Mouse (Mus musculus): Measurements from ENCODE around the gene Trp53i13.

Trp53i13 gene

DNA sequence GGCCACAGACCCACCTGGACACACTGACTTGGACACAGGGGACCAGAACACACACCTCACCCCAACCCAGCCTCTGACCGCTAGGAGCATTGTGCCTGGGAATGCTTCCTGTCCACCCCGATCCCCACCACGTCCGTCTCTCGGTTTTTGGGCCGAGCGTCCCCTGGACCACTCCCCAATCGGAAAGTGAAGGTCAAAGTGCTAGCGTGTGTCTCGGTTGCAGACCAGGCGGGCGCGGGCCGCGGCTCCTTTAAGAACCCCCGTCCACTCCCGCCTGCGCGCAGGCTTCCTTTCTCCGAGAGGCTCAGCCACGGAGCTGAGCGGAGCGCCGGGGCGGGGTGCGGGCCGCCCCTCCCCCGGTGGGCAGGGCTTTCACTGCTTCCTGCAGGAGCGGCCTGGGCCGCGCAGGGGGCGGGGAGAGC, 22.9 kb downstream of the Trp53i13 start:
- DNase-seq (ENCODE audit: low read depth, low spot score) = peak; percentile 91

DNA sequence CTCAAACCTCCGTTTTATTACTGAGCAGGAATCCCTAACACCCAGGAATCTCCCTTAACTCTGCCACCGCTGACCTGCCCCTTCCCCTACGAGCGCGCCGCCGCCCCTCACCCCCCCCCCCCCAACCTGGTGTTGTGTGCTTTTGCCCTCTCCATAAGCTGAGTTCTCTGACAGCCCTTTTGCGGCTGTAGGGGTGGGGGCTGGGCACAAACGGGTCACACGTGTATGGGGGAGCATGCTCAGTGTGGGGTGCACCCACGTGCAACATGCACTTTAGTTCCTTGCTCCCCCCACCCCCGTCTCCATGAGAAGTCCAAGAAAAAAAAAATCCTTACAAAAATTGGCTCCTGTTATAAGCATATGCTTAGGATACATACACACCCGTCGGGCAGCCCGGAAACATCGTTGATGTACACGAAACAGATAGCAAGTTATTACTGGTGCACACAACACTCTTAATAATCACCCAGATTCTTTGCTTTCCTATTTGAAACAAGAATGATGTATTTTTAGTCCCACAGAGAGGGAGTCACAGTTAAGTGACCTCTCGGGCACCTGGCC, 23.4 kb downstream of the Trp53i13 start:
- no peak for DNase-seq (ENCODE audit: low read depth, low spot score)

DNA sequence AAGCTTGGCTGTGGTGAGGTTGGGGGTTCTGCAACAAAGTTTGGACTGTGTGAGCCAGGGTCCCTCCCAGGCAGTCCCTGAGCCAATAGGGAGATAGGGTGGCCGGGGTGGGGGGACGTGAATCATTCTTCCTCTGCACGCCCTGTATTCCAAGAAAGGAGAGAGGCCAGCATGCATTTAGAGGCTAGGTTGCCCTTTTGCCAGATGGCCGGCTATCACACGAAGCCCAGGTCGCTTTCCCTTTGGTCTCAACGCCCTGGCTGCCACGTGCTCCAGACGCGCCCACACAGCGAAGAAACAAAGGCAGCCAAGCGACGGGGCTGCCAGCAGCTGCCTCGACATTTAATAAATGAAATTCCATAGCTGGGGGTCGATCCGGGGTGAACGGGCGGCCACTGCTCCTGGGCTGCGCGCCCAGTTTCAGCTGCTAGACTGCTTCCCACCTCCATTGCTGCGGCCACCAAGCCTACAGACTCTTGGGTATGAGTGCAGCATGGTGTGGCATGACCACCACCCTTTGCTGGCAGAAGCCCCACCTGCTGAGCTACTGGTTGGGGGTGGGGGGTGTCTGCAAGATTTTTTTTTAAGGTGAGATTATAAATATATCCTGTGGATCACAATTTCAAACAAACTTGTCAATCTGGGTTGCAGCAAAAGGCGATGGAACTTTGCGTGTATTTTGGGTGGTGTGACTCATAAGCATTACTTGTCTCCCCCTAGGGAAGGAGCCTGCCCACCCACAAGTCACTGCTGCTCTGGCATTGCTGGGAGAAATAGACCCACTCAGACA, 24.1 kb downstream of the Trp53i13 start:
- no peak for DNase-seq (ENCODE audit: low read depth, low spot score)

DNA sequence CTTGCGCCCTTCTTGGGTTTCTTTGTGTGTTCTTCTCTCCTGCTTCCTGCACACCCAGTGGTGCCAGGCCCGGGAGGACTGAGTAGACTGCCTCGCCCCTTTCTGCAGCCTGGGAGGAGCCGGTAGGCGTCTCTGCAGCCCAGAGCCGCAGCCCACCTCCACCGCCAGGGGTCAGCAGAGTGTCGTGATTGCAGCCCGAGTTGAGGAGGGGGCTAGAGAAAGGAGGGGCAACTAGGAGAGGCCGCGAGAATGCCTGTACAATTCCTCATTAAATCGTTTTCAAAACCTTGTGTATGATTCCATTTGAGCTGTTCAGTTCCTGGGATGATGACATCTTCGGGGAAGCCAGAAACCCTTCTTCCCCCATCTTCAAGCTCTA, 24.7 kb downstream of the Trp53i13 start:
- DNase-seq (ENCODE audit: low read depth, low spot score) = peak; percentile 75

DNA sequence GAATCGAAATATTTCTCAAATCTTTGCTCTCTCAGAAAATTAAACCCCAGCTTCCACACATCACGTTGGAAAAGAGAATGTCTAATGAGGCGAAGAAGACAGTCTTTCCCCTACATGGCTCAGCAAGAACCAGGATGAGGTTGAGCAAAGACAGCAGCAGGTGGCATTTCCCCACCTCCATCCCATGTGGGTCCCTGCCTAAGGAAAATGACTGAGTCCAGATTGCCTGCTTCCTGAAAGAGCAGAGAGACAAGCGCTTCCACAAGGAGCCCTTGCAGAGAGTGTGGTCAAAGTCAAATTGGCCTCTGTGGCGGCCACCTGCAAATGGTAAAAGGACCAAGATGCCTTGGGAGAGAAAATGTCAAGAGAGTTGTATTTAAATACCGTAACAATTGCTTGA, 25.3 kb downstream of the Trp53i13 start:
- DNase-seq (ENCODE audit: low read depth, low spot score) = no peak

DNA sequence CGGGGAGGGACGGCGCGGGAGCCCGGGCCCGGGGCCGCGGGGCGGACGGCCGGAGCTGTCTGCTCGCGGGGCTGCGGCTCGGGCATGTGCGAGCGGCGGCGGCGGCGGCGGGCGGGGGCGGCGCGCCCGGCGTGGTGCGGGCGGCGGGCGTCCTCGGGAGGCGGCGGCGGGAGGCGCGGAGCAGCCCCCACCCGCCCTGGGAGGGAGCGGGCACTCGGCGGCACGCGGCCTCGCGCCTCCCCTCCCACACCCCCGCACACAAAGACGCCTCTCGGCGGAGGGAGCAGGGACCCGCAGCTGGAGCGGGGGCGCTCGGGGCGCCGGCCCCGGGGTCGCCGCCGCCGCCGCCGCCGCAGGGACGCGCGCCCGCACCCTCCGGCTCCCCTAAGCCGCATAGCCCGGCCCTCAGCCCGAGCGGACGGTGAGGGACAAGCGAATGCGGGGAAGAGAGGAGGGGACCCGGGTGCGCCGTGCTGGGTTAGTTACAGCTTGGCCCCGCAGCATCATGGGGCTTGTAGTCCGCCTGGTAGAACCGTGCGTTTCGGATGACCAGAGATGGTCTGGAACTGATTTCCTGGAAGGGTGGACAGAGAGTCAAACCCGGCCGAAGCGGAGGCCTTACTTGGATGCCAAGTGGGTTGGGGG, 26.1 kb downstream of the Trp53i13 start, which contains the start of gene Ankrd13b:
Gene Ankrd13b, minus strand, starts transcription at position 88 of the 645 bp plus-strand sequence.
- DNase-seq (ENCODE audit: low read depth, low spot score) = no peak

DNA sequence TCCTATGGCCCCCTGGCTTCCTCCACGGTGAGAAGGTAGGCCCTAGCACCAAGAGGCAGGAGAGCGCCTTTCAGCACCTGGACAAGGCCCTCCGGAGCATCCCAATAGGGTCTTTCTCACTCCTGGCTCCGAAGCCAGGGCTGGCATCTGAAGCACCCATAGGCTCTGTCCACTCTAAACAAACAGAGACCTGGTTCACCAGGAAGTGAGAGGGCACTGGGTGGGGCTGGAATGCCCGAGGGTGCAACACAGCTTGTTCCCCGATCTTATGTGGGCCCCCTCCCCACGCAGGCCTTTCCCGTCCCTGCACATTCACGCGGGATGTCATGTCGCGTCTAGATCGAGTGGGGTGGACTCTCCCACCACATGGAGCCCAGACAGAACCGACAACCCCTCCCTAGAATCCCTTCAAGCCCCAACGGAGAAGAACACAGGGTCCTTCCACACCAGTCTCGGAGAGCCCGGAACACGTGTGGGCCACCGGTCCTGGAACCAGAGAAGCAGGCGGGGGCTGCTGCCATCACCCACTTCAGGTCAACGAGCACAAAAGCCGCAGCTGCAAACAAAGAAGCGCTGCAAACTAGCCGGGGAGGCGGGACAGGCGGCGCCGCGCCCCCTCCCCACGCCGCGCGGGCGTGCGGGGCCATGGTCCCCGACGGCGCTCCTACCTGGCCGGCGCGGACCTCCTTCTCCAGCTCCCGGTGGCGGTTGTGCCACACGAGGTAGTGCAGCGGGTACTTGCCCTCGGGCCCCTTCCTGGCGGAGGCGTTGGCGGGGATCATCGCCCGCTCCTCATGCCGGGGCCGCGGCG, 26.8 kb downstream of the Trp53i13 start:
- DNase-seq (ENCODE audit: low read depth, low spot score) = no peak

DNA sequence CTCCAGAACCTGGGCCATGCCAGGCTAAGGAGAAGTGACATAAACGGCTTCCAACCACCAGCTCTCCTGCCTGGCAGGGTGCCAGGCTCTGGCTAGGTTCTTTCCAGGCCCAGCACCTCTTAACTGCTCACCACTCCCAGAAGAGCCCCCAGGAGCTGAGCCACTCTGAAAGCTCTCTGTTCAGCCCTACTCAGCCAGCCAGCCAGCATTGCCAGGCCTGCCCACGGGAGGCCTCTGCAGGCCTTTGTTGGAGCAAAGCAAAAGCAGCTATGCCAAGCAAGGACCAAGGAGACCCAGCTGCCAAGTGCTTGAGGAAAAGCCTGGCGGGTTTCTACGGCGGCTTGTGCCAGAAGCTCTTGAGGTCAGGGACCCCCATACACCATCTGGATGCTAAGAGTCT, 29.0 kb downstream of the Trp53i13 start:
- DNase-seq (ENCODE audit: low read depth, low spot score) = no peak

DNA sequence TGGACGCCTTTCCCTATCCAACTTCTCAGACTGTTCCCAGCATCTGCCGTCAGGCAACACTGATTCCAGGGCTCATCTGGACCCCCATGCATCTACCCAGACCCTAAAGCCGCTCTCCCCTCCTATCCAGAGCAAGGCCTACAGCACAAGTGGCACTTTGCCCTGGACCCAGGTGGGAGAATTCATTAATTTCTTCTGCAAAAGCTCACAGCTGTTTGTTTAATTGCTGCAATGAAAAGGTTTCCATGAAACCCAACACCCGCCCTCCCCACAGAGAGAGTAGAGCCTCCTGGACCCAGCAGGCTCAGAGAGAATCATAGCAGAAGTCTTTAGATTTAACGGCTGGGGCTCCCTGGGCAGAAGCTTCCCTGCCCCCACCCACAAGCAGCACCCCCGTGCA, 30.6 kb downstream of the Trp53i13 start:
- no peak for DNase-seq (ENCODE audit: low read depth, low spot score)

DNA sequence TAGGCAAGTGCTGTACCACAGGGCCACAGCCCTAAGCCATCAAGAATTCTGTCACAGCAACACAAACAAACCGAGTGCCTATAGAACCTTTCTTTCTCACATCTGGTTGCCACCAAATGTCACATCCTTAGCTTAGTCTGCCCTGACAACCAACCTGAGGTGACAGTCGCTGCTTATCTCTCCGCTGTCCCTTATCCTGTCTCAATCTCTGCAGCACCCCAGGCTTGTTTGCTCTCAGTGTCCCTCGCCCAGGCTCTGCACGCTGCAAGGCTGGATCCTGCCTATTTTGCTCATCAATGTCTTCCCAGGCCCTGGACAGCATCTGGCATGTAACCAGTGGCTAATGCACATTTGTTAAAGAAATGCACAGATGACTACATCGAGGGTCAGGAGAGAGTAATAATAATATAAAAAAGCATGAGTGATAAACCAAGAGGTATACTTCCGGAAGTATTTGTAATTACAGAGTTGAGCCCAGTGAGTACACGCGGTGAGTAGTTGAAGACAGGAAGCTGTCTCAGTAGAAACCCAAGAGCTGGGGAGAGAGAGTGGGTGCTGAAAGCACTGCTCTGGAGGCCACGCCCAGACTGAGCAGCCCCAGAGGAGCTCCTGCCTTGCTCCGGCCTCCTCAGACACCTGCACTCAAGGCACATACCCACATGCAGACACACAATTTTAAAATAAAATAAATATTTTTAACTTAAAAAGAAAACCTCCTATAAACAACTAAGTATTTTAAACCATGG, 32.1 kb downstream of the Trp53i13 start:
- DNase-seq (ENCODE audit: low read depth, low spot score) = no peak

DNA sequence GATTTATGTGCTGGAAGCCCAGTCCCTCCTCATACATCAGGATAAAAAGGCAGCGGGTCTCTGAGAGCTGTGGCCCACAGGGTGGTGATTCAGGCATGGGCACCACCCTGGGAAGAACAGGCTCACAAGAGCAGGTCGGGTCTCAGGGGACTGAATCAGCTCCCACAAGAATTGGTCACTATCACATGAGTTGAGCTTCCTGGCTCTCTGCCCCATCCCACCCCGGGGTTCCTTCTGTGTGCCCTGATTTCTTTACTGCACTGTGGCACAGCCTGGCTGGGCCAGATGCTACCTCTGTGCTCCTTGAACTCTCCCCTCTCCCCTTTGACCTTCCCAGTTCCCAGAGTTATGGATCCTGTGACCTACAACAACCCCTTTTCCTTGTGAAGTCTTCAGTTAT, 32.7 kb downstream of the Trp53i13 start:
- no peak for DNase-seq (ENCODE audit: low read depth, low spot score)

DNA sequence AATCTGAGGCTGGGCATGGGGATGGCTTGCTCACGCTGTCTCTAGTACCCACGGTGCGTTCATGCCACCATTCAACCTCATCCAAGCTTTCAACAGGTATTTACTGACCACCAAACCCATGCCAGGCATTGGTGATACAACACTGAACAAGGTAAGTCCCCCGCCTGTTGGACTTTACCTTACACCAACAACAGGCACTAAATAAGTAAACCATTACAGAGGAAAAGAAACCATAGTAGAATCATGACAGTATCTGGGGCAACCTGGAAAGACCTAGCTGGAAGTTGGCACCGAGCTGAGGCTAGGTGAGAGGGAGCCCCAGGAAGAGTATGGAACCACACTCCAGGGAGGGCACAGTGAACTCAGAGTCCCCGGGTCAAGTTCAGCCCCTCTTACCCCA, 38.9 kb downstream of the Trp53i13 start:
- DNase-seq (ENCODE audit: low read depth, low spot score) = no peak

DNA sequence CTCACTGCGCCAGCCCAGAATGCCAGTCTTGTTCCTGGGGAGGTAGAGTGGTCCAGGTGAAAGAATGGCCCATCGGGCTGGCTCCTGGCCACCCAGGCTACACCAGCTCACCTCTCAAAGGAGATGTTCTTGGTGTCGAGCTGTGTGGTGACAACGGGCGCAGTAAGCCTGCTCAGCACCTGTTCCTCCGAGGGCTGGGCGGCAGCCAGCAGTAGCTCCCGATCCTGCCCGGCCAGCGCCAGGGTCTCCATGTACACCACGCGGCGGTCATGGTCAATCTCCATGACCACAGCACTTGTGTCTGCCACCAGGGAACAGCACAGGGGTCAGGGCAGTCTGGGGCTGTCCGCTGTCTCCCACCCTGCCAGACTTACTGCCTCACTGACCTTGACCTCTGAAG, 39.6 kb downstream of the Trp53i13 start:
- DNase-seq (ENCODE audit: low read depth, low spot score) = no peak

DNA sequence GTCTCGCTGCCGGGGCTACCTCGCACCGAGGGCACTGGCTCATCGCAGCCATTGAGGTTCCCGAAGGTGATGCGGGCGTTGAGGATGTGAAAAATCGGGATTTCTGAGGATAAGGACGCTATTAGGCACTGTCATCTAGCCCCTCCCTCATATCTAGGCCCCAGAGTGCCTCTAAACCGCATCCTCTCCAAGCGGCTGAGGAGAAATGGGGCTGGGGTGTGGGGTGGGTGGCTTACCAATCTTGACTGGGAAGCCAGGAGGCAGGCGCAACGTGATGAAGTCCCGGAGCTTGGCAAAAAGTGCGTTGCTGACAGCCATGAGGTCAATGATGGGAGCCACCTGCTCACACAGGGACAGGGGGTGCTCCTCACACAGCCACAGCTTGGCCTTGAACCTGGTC, 43.0 kb downstream of the Trp53i13 start:
- no peak for DNase-seq (ENCODE audit: low read depth, low spot score)

DNA sequence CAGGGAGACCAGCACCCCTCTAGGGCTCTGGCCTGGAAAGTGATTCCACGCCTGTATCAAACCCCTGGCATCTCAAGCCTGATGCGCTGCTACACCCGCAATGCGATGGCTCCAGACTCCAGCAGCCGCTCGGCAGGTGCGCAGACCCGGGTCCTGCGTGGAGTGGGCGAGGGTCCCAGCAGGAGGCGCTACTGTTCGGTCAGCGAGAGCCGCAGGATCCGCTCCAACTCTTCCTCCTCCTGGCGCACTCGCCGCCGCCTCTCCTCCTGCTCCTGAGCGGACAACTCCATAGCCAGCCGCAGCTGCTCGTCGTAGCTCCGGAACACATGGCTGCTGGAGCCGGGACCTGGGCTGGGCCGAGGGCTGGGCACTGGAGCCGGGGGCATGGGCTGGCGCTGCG, 44.4 kb downstream of the Trp53i13 start:
- DNase-seq (ENCODE audit: low read depth, low spot score) = no peak

DNA sequence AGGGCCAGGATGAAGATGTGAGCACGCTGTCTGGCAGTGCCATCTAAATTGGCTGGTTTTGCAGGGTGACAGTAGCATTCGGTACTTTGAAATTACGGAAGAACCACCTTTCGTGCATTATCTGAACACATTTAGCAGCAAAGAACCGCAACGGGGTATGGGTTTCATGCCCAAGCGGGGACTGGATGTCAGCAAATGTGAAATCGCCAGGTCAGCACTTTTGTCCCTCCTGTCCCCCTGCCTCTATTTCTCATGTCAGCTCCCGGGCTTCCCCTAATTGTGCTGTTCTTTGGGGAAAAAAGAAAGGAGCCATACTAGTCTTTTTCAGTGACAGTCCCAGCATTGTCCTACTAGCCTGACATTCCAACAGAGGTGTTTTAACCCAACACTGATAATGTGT, 47.4 kb downstream of the Trp53i13 start:
- DNase-seq (ENCODE audit: low read depth, low spot score) = no peak

DNA sequence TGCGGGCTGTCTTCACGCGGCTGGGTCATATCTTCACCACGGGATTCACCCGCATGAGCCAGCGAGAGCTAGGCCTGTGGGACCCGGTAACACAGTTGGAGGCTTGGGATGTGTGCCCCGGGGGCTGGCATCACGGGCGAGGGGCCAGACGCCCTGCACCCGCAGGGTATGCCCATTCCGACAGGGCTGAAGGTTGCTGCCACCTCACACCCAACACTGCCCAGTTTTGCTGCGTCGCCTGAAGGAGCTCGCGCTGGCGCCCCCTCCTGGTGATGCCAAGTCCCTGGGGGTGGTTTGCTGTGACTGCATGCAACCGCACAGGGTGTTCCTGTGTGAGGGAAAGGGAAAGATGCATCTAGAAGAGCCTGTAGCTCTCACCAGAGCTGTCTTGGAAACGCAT, 48.0 kb downstream of the Trp53i13 start:
- DNase-seq (ENCODE audit: low read depth, low spot score) = peak; percentile 56

DNA sequence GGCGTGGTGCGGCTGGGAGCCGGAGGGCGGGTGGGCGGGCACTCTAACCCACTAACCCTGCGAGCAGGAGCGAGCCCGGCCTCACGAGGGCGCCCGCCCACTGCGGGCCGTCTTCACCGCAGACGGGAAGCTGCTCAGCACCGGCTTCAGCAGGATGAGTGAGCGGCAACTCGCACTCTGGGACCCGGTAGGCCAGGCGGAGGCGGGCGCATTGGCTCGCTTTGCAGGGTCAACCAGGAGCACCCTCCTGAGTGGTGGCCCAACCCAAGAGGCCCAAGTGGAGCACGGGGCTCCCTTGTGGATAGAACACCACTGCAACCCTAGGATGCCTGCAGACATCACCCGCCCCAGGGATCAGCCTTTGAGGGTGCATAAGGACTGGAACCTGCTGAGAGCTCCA, 48.6 kb downstream of the Trp53i13 start:
- no peak for DNase-seq (ENCODE audit: low read depth, low spot score)

DNA sequence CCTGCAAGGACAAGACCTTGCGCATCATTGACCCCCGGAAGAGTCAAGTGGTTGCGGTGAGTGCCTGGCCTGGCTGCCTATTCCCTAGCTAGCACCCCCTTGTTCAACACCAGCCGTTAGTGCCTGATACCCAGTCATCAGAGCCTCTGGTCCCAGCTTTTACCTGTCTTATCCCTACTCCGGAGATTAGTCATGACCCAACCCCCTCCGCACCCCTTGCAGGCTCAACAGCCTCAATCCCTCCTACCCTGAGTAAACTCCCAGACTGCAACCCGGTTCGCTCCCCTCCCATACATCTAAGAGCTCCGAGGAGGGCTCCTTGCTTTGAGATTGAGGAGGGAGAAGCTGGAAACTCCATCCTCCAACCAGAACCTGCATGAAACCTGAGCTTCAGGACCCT, 49.2 kb downstream of the Trp53i13 start:
- no peak for DNase-seq (ENCODE audit: low read depth, low spot score)

DNA sequence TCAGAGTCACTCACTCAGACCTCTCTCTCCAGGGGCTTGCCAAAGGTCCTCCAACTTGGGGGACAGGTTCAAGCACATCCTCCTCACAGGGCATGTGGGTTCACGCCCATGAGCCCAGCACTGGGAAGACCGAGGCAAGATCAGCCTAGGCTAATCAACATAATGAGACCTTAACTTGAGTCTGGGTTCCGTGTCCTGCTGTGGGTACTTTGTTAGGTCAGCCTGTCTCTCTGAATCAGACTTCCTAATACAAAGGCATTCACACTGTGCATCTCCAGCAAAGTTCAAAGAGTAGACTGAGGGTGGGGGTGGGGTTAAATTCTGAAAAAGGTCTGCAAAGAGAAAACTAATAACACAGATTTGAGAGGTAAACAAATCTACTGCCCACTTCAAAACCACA, 50.7 kb downstream of the Trp53i13 start:
- no peak for DNase-seq (ENCODE audit: low read depth, low spot score)

DNA sequence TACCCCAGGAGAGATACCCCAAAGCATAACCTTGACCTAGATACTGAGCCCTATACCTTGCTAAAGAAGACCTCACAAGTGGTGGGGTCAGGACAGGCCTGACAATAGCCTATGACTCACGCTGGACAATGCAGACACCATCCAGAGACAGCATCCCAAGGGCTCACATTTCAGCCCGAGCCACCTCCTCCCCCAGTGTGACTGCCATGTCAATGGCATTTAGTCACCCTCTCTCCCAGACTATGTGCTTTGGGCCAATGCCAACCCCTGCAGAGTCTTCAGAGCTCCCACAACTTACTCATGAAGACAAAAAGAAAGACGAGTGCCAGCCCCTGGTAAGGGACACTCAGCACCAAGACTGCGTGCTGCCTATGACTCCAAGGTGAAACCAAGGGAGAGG, 51.1 kb downstream of the Trp53i13 start:
- DNase-seq (ENCODE audit: low read depth, low spot score) = no peak

DNA sequence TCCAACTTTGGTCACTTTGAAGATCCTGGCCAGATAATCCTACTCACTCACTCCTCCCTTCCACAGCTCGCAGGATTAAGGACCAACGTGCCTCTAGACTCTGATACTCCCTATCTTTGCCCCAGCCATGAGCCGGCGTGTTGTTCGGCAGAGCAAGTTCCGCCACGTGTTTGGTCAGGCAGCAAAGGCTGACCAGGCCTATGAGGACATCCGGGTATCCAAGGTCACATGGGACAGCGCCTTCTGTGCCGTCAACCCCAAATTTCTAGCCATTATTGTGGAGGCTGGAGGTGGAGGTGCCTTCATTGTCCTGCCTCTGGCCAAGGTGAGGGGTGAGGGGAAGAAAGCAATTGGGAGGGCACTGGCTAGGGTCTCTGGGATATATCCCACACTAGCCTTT, 52.0 kb downstream of the Trp53i13 start:
- no peak for DNase-seq (ENCODE audit: low read depth, low spot score)

Measured in skeletal muscle tissue, adult 2 months (tissue).